Mouse (Mus musculus): ENCODE data around the gene Slc9a4. TPM values are rescaled to one million over a fixed set of nuclear protein-coding genes. Genes with fewer than 3 reads are reported as not detected.

Slc9a4 gene
- polyA plus RNA-seq, 1 experiment from 2014 or later, result not detected

Other genes with a start within 250 kb of the Slc9a4 start
- 4.6 and 4.7 TPM in 2 replicates for gene Il1rl1, start 150.5 kb upstream of the Slc9a4 start, polyA plus RNA-seq (2015; fragmentation: Nextera tagmentation; extraction: Ambion mirVana)
- gene Il18r1, start 114.5 kb upstream of the Slc9a4 start, polyA plus RNA-seq (2015; fragmentation: Nextera tagmentation; extraction: Ambion mirVana), result 0.08 and 0.10 TPM in 2 replicates
- gene Il18rap, start 64.7 kb upstream of the Slc9a4 start, polyA plus RNA-seq (2015; fragmentation: Nextera tagmentation; extraction: Ambion mirVana), result 1.3 and 1.6 TPM in 2 replicates
- gene Slc9a2, start 100.5 kb downstream of the Slc9a4 start, polyA plus RNA-seq (2015; fragmentation: Nextera tagmentation; extraction: Ambion mirVana), result 0.02 and 0.07 TPM in 2 replicates
- gene Mfsd9, start 210.6 kb downstream of the Slc9a4 start, polyA plus RNA-seq (2015; fragmentation: Nextera tagmentation; extraction: Ambion mirVana), result 0.89 and 1.1 TPM in 2 replicates
- 0.47 and 0.75 TPM in 2 replicates for gene Tmem182, start 225.5 kb downstream of the Slc9a4 start, polyA plus RNA-seq (2015; fragmentation: Nextera tagmentation; extraction: Ambion mirVana)